Comparison of ENCODE assay signal across 1 mouse cellular context in genomic region chr7:141474160-141474559, GRCm38 (mm10).
TF ChIP-seq lines count a peak whose summit lies in the region.

No protein-coding gene starts in this region.

TF ChIP-seq in CH12.LX, 34 proteins besides CTCF, POLR2A, EP300 and RAD21:
- TF ChIP-seq JUN (IDR thresholded peaks at IDR 0.05; ENCODE audit: insufficient read depth, low read depth, low read length), result no peak
- no peak for TF ChIP-seq HCFC1 (IDR thresholded peaks at IDR 0.05; ENCODE audit: low read depth, low read length)
- TF ChIP-seq ZMIZ1 (IDR thresholded peaks at IDR 0.05; ENCODE audit: low read depth, low read length), result no peak
- no peak for TF ChIP-seq MYC (IDR thresholded peaks at IDR 0.05; ENCODE audit: low read depth, low read length)
- no peak for TF ChIP-seq UBTF (IDR thresholded peaks at IDR 0.05; ENCODE audit: low read depth, low read length)
- TF ChIP-seq ETS1 (conservative IDR thresholded peaks at IDR 0.05; ENCODE audit: low read depth, low read length), result no peak
- no peak for TF ChIP-seq CHD1 (IDR thresholded peaks at IDR 0.05; ENCODE audit: low read depth, low read length)
- TF ChIP-seq MAZ (IDR thresholded peaks at IDR 0.05; ENCODE audit: low read depth, low read length), result no peak
- TF ChIP-seq MAX (IDR thresholded peaks at IDR 0.05; ENCODE audit: low read length), result no peak
- TF ChIP-seq CHD2 (IDR thresholded peaks at IDR 0.05; ENCODE audit: low read length), result no peak
- no peak for TF ChIP-seq RCOR1 (conservative IDR thresholded peaks at IDR 0.05; ENCODE audit: low read depth, low read length)
- no peak for TF ChIP-seq ELF1 (IDR thresholded peaks at IDR 0.05; ENCODE audit: low read depth, low read length)
- no peak for TF ChIP-seq JUND (conservative IDR thresholded peaks at IDR 0.05; ENCODE audit: low read depth, low read length)
- TF ChIP-seq MEF2A (IDR thresholded peaks at IDR 0.05; ENCODE audit: borderline replicate concordance, low read depth, low read length), result no peak
- no peak for TF ChIP-seq TBP (conservative IDR thresholded peaks at IDR 0.05; ENCODE audit: low read depth, low read length)
- TF ChIP-seq SMC3 (IDR thresholded peaks at IDR 0.05; ENCODE audit: low read depth, low read length), result no peak
- TF ChIP-seq ZC3H11A (IDR thresholded peaks at IDR 0.05; ENCODE audit: low read depth, low read length), result no peak
- TF ChIP-seq SIN3A (IDR thresholded peaks at IDR 0.05; ENCODE audit: low read length), result no peak
- no peak for TF ChIP-seq NRF1 (IDR thresholded peaks at IDR 0.05; ENCODE audit: low read depth, low read length)
- no peak for TF ChIP-seq ZKSCAN1 (IDR thresholded peaks at IDR 0.05; ENCODE audit: borderline replicate concordance, low read depth, low read length)
TF ChIP-seq in CH12.LX: peak in this region for 0.
